Comparison of ENCODE assay signal across 8 mouse cellular contexts in genomic region chr3:138222952-138223351, GRCm38 (mm10). TPM values are rescaled to one million over a fixed set of nuclear protein-coding genes. Genes with fewer than 3 reads are reported as not detected.
A peak's percentile ranks its signal among the peaks of the same experiment; 100 is the strongest.
DNase-seq lines count a peak whose midpoint lies in the region; ATAC-seq and TF ChIP-seq lines count a peak whose summit lies in the region.
"Had no signal": no experiment of that assay in that cellular context is flagged by ENCODE, and none has a peak within 500 bp of the region (broad histone marks: within the 10 kb centered on the region; RNA-seq: fewer than 3 reads in every experiment).

No protein-coding gene starts in this region.

- peak; percentile 92 for DNase-seq in CH12.LX (ENCODE audit: extremely low read depth)
- peak; percentile 60 for DNase-seq in T-cell, adult 2 months (ENCODE audit: low spot score)
- peak; percentile 53 for DNase-seq in heart, postnatal 0 days (ENCODE audit: low spot score)
- DNase-seq in kidney, postnatal 36 days = peak; percentile 89
- DNase-seq in lung, adult 2 months = peak; percentile 29
- peak; percentile 54 to 59 for DNase-seq in right cerebral cortex, adult 2 months (ENCODE audit: low spot score in 2 of 2)

- peak; percentile 96 to 97 for TF ChIP-seq CTCF in CH12.LX (conservative IDR thresholded peaks at IDR 0.05 in 1 of 2, IDR thresholded peaks at IDR 0.05 in 1 of 2; ENCODE audit: low read depth in 2 of 2, low read length in 2 of 2)
- TF ChIP-seq CTCF in cortical plate, adult 2 months (IDR thresholded peaks at IDR 0.05; ENCODE audit: extremely low read depth, insufficient read depth, low read length) = peak; percentile 62
- peak; percentile 74 for TF ChIP-seq CTCF in heart, postnatal 0 days (IDR thresholded peaks at IDR 0.05; ENCODE audit: low read depth)
- TF ChIP-seq CTCF in lung, adult 2 months (IDR thresholded peaks at IDR 0.05; ENCODE audit: insufficient read depth, low read length) = peak; percentile 64

- H3K36me3 ChIP-seq in CH12.LX (replicated peaks in 1 of 2; ENCODE audit: control insufficient read depth in 1 of 2, insufficient read depth in 1 of 2, low read length in 1 of 2) = no peaks in the 10 kb centered on the region
- no peaks in the 10 kb centered on the region for H3K36me3 ChIP-seq in heart, postnatal 0 days (replicated peaks; ENCODE audit: control insufficient read depth, insufficient read depth, low read length)

- H3K27ac ChIP-seq in CH12.LX (ENCODE audit: insufficient read depth, low read depth) = no peak overlapping the region
- H3K27ac ChIP-seq in cortical plate, adult 2 months (ENCODE audit: insufficient read depth, low read length) = no peak overlapping the region
- no peak overlapping the region for H3K27ac ChIP-seq in heart, postnatal 0 days (ENCODE audit: low read depth)

- no peaks in the 10 kb centered on the region for H3K9me3 ChIP-seq in CH12.LX (replicated peaks; ENCODE audit: low read length)
- H3K9me3 ChIP-seq in heart, postnatal 0 days (replicated peaks; ENCODE audit: control insufficient read depth, low read length) = no peaks in the 10 kb centered on the region

- peak; percentile 90 for TF ChIP-seq RAD21 in CH12.LX (IDR thresholded peaks at IDR 0.05; ENCODE audit: low read depth, low read length)

- in situ Hi-C loops in CH12.LX (cut with MboI; ENCODE audit: low pct_ligation_motif_present, low pct_unique_long_range_greater_than_20kb, low sequenced_read_pairs) = loop anchor here (10.0 kb wide), 1 partner anchor 212 kb away; no protein-coding TSS in a partner anchor

- no peak for TF ChIP-seq EP300 in CH12.LX (IDR thresholded peaks at IDR 0.05; ENCODE audit: low read length)
- no peak for TF ChIP-seq EP300 in heart, postnatal 0 days (IDR thresholded peaks at IDR 0.05; ENCODE audit: low read depth)

- H3K4me2 ChIP-seq in CH12.LX (ENCODE audit: insufficient read depth, low read depth, poor library complexity, severe bottlenecking) = no peak overlapping the region
- no peak overlapping the region for H3K4me2 ChIP-seq in heart, postnatal 0 days (ENCODE audit: low read depth, low read length)

- H3K79me2 ChIP-seq in CH12.LX (replicated peaks; ENCODE audit: control insufficient read depth, extremely low read depth, insufficient read depth, poor library complexity, severe bottlenecking) = no peaks in the 10 kb centered on the region

- dilution Hi-C loops in CH12.LX (cut with MboI; ENCODE audit: extremely low pct_ligation_motif_present, extremely low pct_unique_long_range_greater_than_20kb, low sequenced_read_pairs) = no loop called here

- H3K27me3 ChIP-seq in CH12.LX (replicated peaks) = no peaks in the 10 kb centered on the region
- no peaks in the 10 kb centered on the region for H3K27me3 ChIP-seq in heart, postnatal 0 days (ENCODE audit: control insufficient read depth, insufficient read depth, low read length)

- H3K9ac ChIP-seq in CH12.LX (ENCODE audit: insufficient read depth, low read depth) = no peak overlapping the region
- no peak overlapping the region for H3K9ac ChIP-seq in heart, postnatal 0 days (replicated peaks; ENCODE audit: low read depth, low read length)

- H3K4me3 ChIP-seq in CH12.LX (replicated peaks in 1 of 3; ENCODE audit: low read depth in 2 of 3, low read length in 2 of 3, poor library complexity in 1 of 3) = no peak overlapping the region
- no peak overlapping the region for H3K4me3 ChIP-seq in cortical plate, adult 2 months (ENCODE audit: insufficient read depth, low read length)
- no peak overlapping the region for H3K4me3 ChIP-seq in heart, postnatal 0 days (ENCODE audit: low read depth, low read length)
- no peak overlapping the region for H3K4me3 ChIP-seq in lung, adult 2 months (replicated peaks; ENCODE audit: extremely low read depth, low read depth, low read length)

- 38% methylated on average over 5 of the region's 5 CpGs for WGBS in heart, postnatal 0 days
- 47% methylated on average over 5 of the region's 5 CpGs for WGBS in lung, adult 2 months

- H3K4me1 ChIP-seq in CH12.LX (ENCODE audit: control insufficient read depth in 1 of 2, insufficient read depth in 2 of 2) = peaks cover 5 to 7% of the 10 kb centered on the region in 2 experiments; a peak in 2 of 4 replicates
- H3K4me1 ChIP-seq in cortical plate, adult 2 months (ENCODE audit: control insufficient read depth, insufficient read depth, low read length) = no peaks in the 10 kb centered on the region
- H3K4me1 ChIP-seq in heart, postnatal 0 days (ENCODE audit: control insufficient read depth, insufficient read depth) = no peaks in the 10 kb centered on the region
- H3K4me1 ChIP-seq in lung, adult 2 months (ENCODE audit: control insufficient read depth, insufficient read depth, low read length) = no peaks in the 10 kb centered on the region

- no peak for TF ChIP-seq POLR2A in CH12.LX (IDR thresholded peaks at IDR 0.05; ENCODE audit: low read depth, low read length)
- TF ChIP-seq POLR2A in cortical plate, adult 2 months (IDR thresholded peaks at IDR 0.05; ENCODE audit: extremely low read depth, insufficient read depth, low read length) = no peak
- no peak for TF ChIP-seq POLR2A in lung, adult 2 months (IDR thresholded peaks at IDR 0.05; ENCODE audit: borderline replicate concordance, extremely low read depth, low read depth, low read length)

- no peak; the same call in 1 of the 2 replicates for ATAC-seq in heart, postnatal 0 days (ENCODE audit: insufficient read depth, low read depth)

TF ChIP-seq in CH12.LX, 34 proteins besides CTCF, POLR2A, EP300 and RAD21:
- TF ChIP-seq SMC3 (IDR thresholded peaks at IDR 0.05; ENCODE audit: low read depth, low read length) (peak; percentile 94), E2F4 (IDR thresholded peaks at IDR 0.05; ENCODE audit: insufficient replicate concordance, low read depth, low read length) (no peak), BHLHE40 (IDR thresholded peaks at IDR 0.05; ENCODE audit: low read depth, low read length) (peak; percentile 61), ZC3H11A (IDR thresholded peaks at IDR 0.05; ENCODE audit: low read depth, low read length) (peak; percentile 68; the same call in 1 of the 2 replicates), MYC (IDR thresholded peaks at IDR 0.05; ENCODE audit: low read depth, low read length) (peak; percentile 83), JUND (conservative IDR thresholded peaks at IDR 0.05; ENCODE audit: low read depth, low read length) (no peak), ZNF384 (IDR thresholded peaks at IDR 0.05; ENCODE audit: low read depth, low read length) (no peak), USF2 (conservative IDR thresholded peaks at IDR 0.05; ENCODE audit: low read depth, low read length) (peak; percentile 23; the same call in 1 of the 2 replicates), CHD2 (IDR thresholded peaks at IDR 0.05; ENCODE audit: low read length) (no peak), MAX (IDR thresholded peaks at IDR 0.05; ENCODE audit: low read length) (0 out of 2 replicates have a peak, but pooled peaks have one; percentile 26)

RNA-seq across cellular contexts. Expression of gene Adh7, which starts 5.4 kb away (rescaled TPM):
- total RNA-seq in CH12.LX (2012; rRNA removed) = not detected in 2 replicates
- total RNA-seq in CH12.LX (2014; rRNA removed) = not detected in 2 replicates
- polyA plus RNA-seq in CH12.LX (2012; ENCODE audit: insufficient read length, low read depth) = not detected in 2 replicates
- polyA plus RNA-seq in cortical plate, adult 2 months (2012; rRNA removed) = 0.02 and 0.04 TPM in 2 replicates
- total RNA-seq in heart, postnatal 0 days (2014; rRNA removed; ENCODE audit: low replicate concordance) = not detected in 2 replicates
- 0.51 TPM in 1 of 2 replicates, not detected in the other for polyA plus RNA-seq in heart, postnatal 0 days (2015; fragmentation: Nextera tagmentation; extraction: Ambion mirVana)
- polyA plus RNA-seq in lung, adult 2 months (2012; rRNA removed) = 2.7 and 12.4 TPM in 2 replicates

RNA-seq across cellular contexts. Expression of gene 4930579F01Rik, which starts 29.3 kb away (rescaled TPM):
- not detected in 2 replicates for total RNA-seq in CH12.LX (2012; rRNA removed)
- total RNA-seq in CH12.LX (2014; rRNA removed) = not detected in 2 replicates
- polyA plus RNA-seq in CH12.LX (2012; ENCODE audit: insufficient read length, low read depth) = not detected in 2 replicates
- polyA plus RNA-seq in cortical plate, adult 2 months (2012; rRNA removed) = not detected in 2 replicates
- not detected in 2 replicates for total RNA-seq in heart, postnatal 0 days (2014; rRNA removed; ENCODE audit: low replicate concordance)
- polyA plus RNA-seq in heart, postnatal 0 days (2015; fragmentation: Nextera tagmentation; extraction: Ambion mirVana) = not detected in 2 replicates
- not detected in 2 replicates for polyA plus RNA-seq in lung, adult 2 months (2012; rRNA removed)
- total RNA-seq: layer of hippocampus, postnatal 14 days had no signal

RNA-seq across cellular contexts. Expression of gene Adh1, which starts 37.8 kb away (rescaled TPM):
- total RNA-seq in CH12.LX (2012; rRNA removed) (0.13 TPM in 1 of 2 replicates, not detected in the other), CH12.LX (2014; rRNA removed) (not detected in 2 replicates)
- polyA plus RNA-seq in CH12.LX (2012; ENCODE audit: insufficient read length, low read depth) = not detected in 2 replicates
- polyA plus RNA-seq in cortical plate, adult 2 months (2012; rRNA removed) = 1.2 and 1.4 TPM in 2 replicates
- total RNA-seq in heart, postnatal 0 days (2014; rRNA removed; ENCODE audit: low replicate concordance) = 15.8 and 73.9 TPM in 2 replicates
- polyA plus RNA-seq in heart, postnatal 0 days (2015; fragmentation: Nextera tagmentation; extraction: Ambion mirVana) = 10.8 and 11.8 TPM in 2 replicates
- 106 and 114 TPM in 2 replicates for polyA plus RNA-seq in lung, adult 2 months (2012; rRNA removed)

Comparison
In these comparisons a context has a peak if more than half of its experiments do, and no peak if none do; other contexts are left out.
1. DNase-seq: peak in every context shown above with its lines; median percentile 92 in CH12.LX; 89 in kidney, postnatal 36 days; 60 in T-cell, adult 2 months; 56 in right cerebral cortex, adult 2 months; 53 in heart, postnatal 0 days; 29 in lung, adult 2 months.